Mouse (Mus musculus) ES-E14 (cell line): ENCODE results near the gene Txnrd1. TPM values are rescaled to one million over a fixed set of nuclear protein-coding genes. Genes with fewer than 3 reads are reported as not detected.

Experiments
- DNase-seq: peaks from one replicate; pipeline ENCODE4 v3.0.0-alpha.2; 2013; ENCODE audit warnings: low read depth, low spot score
- H3K27ac ChIP-seq: 2 replicates; pipeline ENCODE4 v1.5.1; 2012; ENCODE audit warnings: low read depth, mild to moderate bottlenecking, low read length, moderate library complexity, mixed read lengths; ENCODE audit not compliant: poor library complexity, insufficient read depth, severe bottlenecking
- H3K36me3 ChIP-seq: 2 replicates; pipeline ENCODE4 v1.6.1; 2012; ENCODE audit warnings: mild to moderate bottlenecking, low read length, moderate library complexity, mixed read lengths; ENCODE audit not compliant: control insufficient read depth, poor library complexity, insufficient read depth, severe bottlenecking
- H3K4me1 ChIP-seq, 2 experiments: fragments of 150-350 bp in 1 of 2; sonication (generic) in 1 of 2; 2 replicates each; pipeline ENCODE4 v1.6.1; 2012; ENCODE audit warnings: low read length in 2 of 2, mild to moderate bottlenecking in 1 of 2, mixed read lengths in 1 of 2; ENCODE audit not compliant: control insufficient read depth in 2 of 2, insufficient read depth in 2 of 2, poor library complexity in 1 of 2
- H3K4me3 ChIP-seq, 2 experiments: fragments of 150-350 bp in 1 of 2; sonication (generic) in 1 of 2; 2 replicates each; pipeline ENCODE4 v1.5.1; 2012; ENCODE audit warnings: low read length in 2 of 2, low read depth in 1 of 2, mild to moderate bottlenecking in 1 of 2, mixed read lengths in 1 of 2; ENCODE audit not compliant: insufficient read depth in 1 of 2, poor library complexity in 1 of 2, severe bottlenecking in 1 of 2
- H3K9ac ChIP-seq: 2 replicates; pipeline ENCODE4 v1.6.1; 2012; ENCODE audit warnings: low read depth, mild to moderate bottlenecking, low read length, mixed read lengths; ENCODE audit not compliant: poor library complexity, insufficient read depth, severe bottlenecking
- H3K9me3 ChIP-seq: fragments of 150-350 bp; sonication (generic); 2 replicates; pipeline ENCODE4 v1.6.1; 2012; ENCODE audit warnings: low read depth, mild to moderate bottlenecking, low read length; ENCODE audit not compliant: control insufficient read depth, insufficient read depth
- CHD2 ChIP-seq: IDR thresholded peaks from 2 replicates; pipeline ENCODE4 v1.6.1; 2014; ENCODE audit warnings: mild to moderate bottlenecking, low read depth, low read length, inconsistent platforms
- HCFC1 ChIP-seq: IDR thresholded peaks from 2 replicates; pipeline ENCODE4 v1.6.1; 2012; ENCODE audit warnings: low read length, inconsistent platforms, borderline replicate concordance; ENCODE audit not compliant: insufficient read depth
- MAFK ChIP-seq: IDR thresholded peaks from 2 replicates; pipeline ENCODE4 v1.6.1; 2014; ENCODE audit warnings: mild to moderate bottlenecking, low read depth, low read length, inconsistent platforms; ENCODE audit not compliant: insufficient read depth
- ZC3H11A ChIP-seq: IDR thresholded peaks from 2 replicates; pipeline ENCODE4 v1.6.1; 2012; ENCODE audit warnings: low read depth, mild to moderate bottlenecking, inconsistent platforms, low read length, borderline replicate concordance
- ZNF384 ChIP-seq: IDR thresholded peaks from 2 replicates; pipeline ENCODE4 v1.6.1; 2012; ENCODE audit warnings: low read depth, low read length, inconsistent platforms
- in situ Hi-C, 2 experiments: fragments of 600-800 bp; cut with MboI; formaldehyde crosslinking; loops; one replicate each; pipeline ENCODE4 v1.15.1; 2025; ENCODE audit warnings: low sequenced_read_pairs in 2 of 2, inconsistent platforms in 1 of 2; ENCODE audit not compliant: unreplicated experiment in 2 of 2
- total RNA-seq: library from RNA; depleted of rRNA; stranded (reverse); fragments of 300-350 nt; gene quantifications from 2 replicates; pipeline ENCODE4 v1.2.3, GENCODE M21; 2012

The Txnrd1 gene
- total RNA-seq, 1 experiment, result 167 TPM

GRCm38 (mm10) chr10:82851751-82852150, 18.0 kb downstream of the Txnrd1 start:
- in situ Hi-C loops, result no loop called here
- H3K27ac ChIP-seq, result no peak overlapping the region
- no peak overlapping the region for H3K4me3 ChIP-seq
- TF ChIP-seq CHD2 (no peak), ZC3H11A (no peak), MAFK (no peak), HCFC1 (no peak), ZNF384 (no peak)
- H3K4me1 ChIP-seq, result peaks cover 0 to 9% of the 10 kb centered on the region in 2 experiments; a peak in 1 of 4 replicates
- no peaks in the 10 kb centered on the region for H3K9me3 ChIP-seq
- H3K36me3 ChIP-seq, result no peaks in the 10 kb centered on the region
- no peak overlapping the region for H3K9ac ChIP-seq
- no peak for DNase-seq

GRCm38 (mm10) chr10:82858032-82858680, 24.4 kb downstream of the Txnrd1 start:
- Histone ChIP-seq H3K27ac (peak overlapping the region; percentile 82; the same call in 1 of the 2 replicates), H3K4me3 (peak overlapping the region; percentile 73 to 85), H3K36me3 (peaks cover 8% of the 10 kb centered on the region; the same call in 1 of the 2 replicates), H3K4me1 (peaks cover 0 to 20% of the 10 kb centered on the region in 2 experiments; a peak in 1 of 4 replicates), H3K9ac (peak overlapping the region; percentile 69), H3K9me3 (no peaks in the 10 kb centered on the region)
- in situ Hi-C loops, result no loop called here
- TF ChIP-seq ZC3H11A (no peak), ZNF384 (peak; percentile 89)
- DNase-seq, result peak; percentile 17

GRCm38 (mm10) chr10:82858691-82859532, 25.2 kb downstream of the Txnrd1 start:
- H3K9me3 ChIP-seq, result no peaks in the 10 kb centered on the region
- in situ Hi-C loops, result no loop called here
- H3K4me1 ChIP-seq, result peaks cover 0 to 21% of the 10 kb centered on the region in 2 experiments; a peak in 1 of 4 replicates
- peak overlapping the region; percentile 73 to 85 for H3K4me3 ChIP-seq
- peak overlapping the region; percentile 91 for H3K27ac ChIP-seq
- H3K9ac ChIP-seq, result peak overlapping the region; percentile 81
- peak; percentile 86 for DNase-seq
- H3K36me3 ChIP-seq, result peaks cover 14% of the 10 kb centered on the region; the same call in 1 of the 2 replicates
- no peak; the same call in 1 of the 2 replicates for TF ChIP-seq HCFC1
- no peak for TF ChIP-seq ZNF384
- TF ChIP-seq MAFK, result peak; percentile 100
- peak; percentile 65; the same call in 1 of the 2 replicates for TF ChIP-seq CHD2
- no peak for TF ChIP-seq ZC3H11A

GRCm38 (mm10) chr10:82859533-82859915, 25.8 kb downstream of the Txnrd1 start:
- TF ChIP-seq CHD2, result 0 out of 2 replicates have a peak, but pooled peaks have one; percentile 22
- no peak for TF ChIP-seq ZNF384
- no peak for TF ChIP-seq ZC3H11A
- DNase-seq, result peak; percentile 43
- peak overlapping the region; percentile 81 for H3K9ac ChIP-seq
- in situ Hi-C loops, result no loop called here
- peaks cover 14% of the 10 kb centered on the region; the same call in 1 of the 2 replicates for H3K36me3 ChIP-seq
- H3K4me3 ChIP-seq, result peak overlapping the region; percentile 73 to 85
- peaks cover 0 to 21% of the 10 kb centered on the region in 2 experiments; a peak in 1 of 4 replicates for H3K4me1 ChIP-seq
- peak overlapping the region; percentile 91 for H3K27ac ChIP-seq
- no peaks in the 10 kb centered on the region for H3K9me3 ChIP-seq
